Mouse (Mus musculus): Measurements from ENCODE around the gene Fam168b. TPM values are rescaled to one million over a fixed set of nuclear protein-coding genes. Genes with fewer than 3 reads are reported as not detected.

Fam168b gene
- polyA plus RNA-seq, 1 experiment from 2014 or later, result 114 TPM

GRCm38 (mm10) chr1:34811035-34811434 lies 31.8 kb downstream of the Fam168b start:
- ATAC-seq (ENCODE audit: low FRiP score) (no peak), DNase-seq (ENCODE audit: low spot score, missing footprints) (no peak)
- WGBS, result 86% methylated on average over 6 of the region's 6 CpGs
- H3K4me1 ChIP-seq (ENCODE audit: control insufficient read depth, insufficient read depth, low read length), result no peaks in the 10 kb centered on the region; the same call in 1 of the 2 replicates
- no peaks in the 10 kb centered on the region for H3K27me3 ChIP-seq (ENCODE audit: control insufficient read depth, insufficient read depth, low read length)
- H3K9me3 ChIP-seq (ENCODE audit: control insufficient read depth, low read length), result no peaks in the 10 kb centered on the region
- H3K4me3 ChIP-seq (ENCODE audit: low read depth, low read length), result no peak overlapping the region
- no peak overlapping the region for H3K27ac ChIP-seq (ENCODE audit: low read depth, low read length)
- H3K9ac ChIP-seq (ENCODE audit: low read length), result no peak overlapping the region
- H3K4me2 ChIP-seq, result no peak overlapping the region
- H3K36me3 ChIP-seq (ENCODE audit: control insufficient read depth, insufficient read depth, low read length), result peaks cover 17% of the 10 kb centered on the region

- DNase-seq (ENCODE audit: low spot score, missing footprints) (no peak), ATAC-seq (ENCODE audit: low FRiP score) (no peak)
Measured at GRCm38 (mm10) chr1:34810293-34810692, 32.6 kb downstream of the Fam168b start.

DNA sequence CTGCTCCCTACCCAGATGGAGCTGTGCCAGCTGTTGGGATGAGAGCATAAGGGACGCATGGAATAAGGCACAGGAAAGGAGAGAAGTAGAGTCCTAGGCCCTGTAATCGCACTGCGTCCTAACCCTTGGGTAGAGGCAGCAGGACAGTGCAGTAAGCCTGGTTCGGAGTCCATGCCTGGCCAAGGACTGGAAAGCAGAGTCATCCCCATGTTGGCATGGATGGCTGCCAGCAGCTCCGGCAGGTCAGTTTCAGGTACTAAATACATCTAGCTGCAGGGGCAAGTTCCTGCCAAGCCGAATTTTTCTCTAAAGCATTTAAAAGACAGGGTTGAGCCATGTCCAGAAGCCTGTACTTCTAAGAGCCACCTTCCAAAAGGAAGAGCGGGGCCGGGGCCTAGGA lies 34.4 kb downstream of the Fam168b start:
- ATAC-seq (ENCODE audit: low FRiP score), result no peak
- H3K4me3 ChIP-seq (ENCODE audit: low read depth, low read length), result no peak overlapping the region
- DNase-seq (ENCODE audit: low spot score, missing footprints), result no peak
- WGBS, result 96% methylated on average over 8 of the region's 8 CpGs
- H3K27ac ChIP-seq (ENCODE audit: low read depth, low read length), result no peak overlapping the region
- no peak overlapping the region for H3K4me2 ChIP-seq
- no peaks in the 10 kb centered on the region for H3K9me3 ChIP-seq (ENCODE audit: control insufficient read depth, low read length)
- H3K36me3 ChIP-seq (ENCODE audit: control insufficient read depth, insufficient read depth, low read length), result peaks cover 15% of the 10 kb centered on the region
- H3K9ac ChIP-seq (ENCODE audit: low read length), result no peak overlapping the region
- H3K4me1 ChIP-seq (ENCODE audit: control insufficient read depth, insufficient read depth, low read length), result no peaks in the 10 kb centered on the region; the same call in 1 of the 2 replicates
- no peaks in the 10 kb centered on the region for H3K27me3 ChIP-seq (ENCODE audit: control insufficient read depth, insufficient read depth, low read length)

More at GRCm38 (mm10) chr1:34810293-34810692, 32.6 kb downstream of the Fam168b start:
- Histone ChIP-seq H3K9ac (ENCODE audit: low read length) (no peak overlapping the region), H3K27me3 (ENCODE audit: control insufficient read depth, insufficient read depth, low read length) (no peaks in the 10 kb centered on the region), H3K4me1 (ENCODE audit: control insufficient read depth, insufficient read depth, low read length) (no peaks in the 10 kb centered on the region; the same call in 1 of the 2 replicates), H3K9me3 (ENCODE audit: control insufficient read depth, low read length) (no peaks in the 10 kb centered on the region), H3K4me3 (ENCODE audit: low read depth, low read length) (no peak overlapping the region), H3K36me3 (ENCODE audit: control insufficient read depth, insufficient read depth, low read length) (peaks cover 17% of the 10 kb centered on the region), H3K27ac (ENCODE audit: low read depth, low read length) (no peak overlapping the region), H3K4me2 (no peak overlapping the region)
- 97% methylated on average over 11 of the region's 11 CpGs for WGBS

- Histone ChIP-seq H3K4me1 (ENCODE audit: control insufficient read depth, insufficient read depth, low read length) (peaks cover 9% of the 10 kb centered on the region), H3K4me2 (no peak overlapping the region), H3K36me3 (ENCODE audit: control insufficient read depth, insufficient read depth, low read length) (peaks cover 4% of the 10 kb centered on the region), H3K27me3 (ENCODE audit: control insufficient read depth, insufficient read depth, low read length) (no peaks in the 10 kb centered on the region), H3K9ac (ENCODE audit: low read length) (no peak overlapping the region), H3K27ac (ENCODE audit: low read depth, low read length) (no peak overlapping the region), H3K9me3 (ENCODE audit: control insufficient read depth, low read length) (no peaks in the 10 kb centered on the region), H3K4me3 (ENCODE audit: low read depth, low read length) (no peak overlapping the region)
- DNase-seq (ENCODE audit: low spot score, missing footprints), result no peak
- ATAC-seq (ENCODE audit: low FRiP score), result no peak
- WGBS, result 23% methylated on average over 35 of the region's 35 CpGs
Measured at GRCm38 (mm10) chr1:34805931-34806520, 36.8 kb downstream of the Fam168b start.

DNA sequence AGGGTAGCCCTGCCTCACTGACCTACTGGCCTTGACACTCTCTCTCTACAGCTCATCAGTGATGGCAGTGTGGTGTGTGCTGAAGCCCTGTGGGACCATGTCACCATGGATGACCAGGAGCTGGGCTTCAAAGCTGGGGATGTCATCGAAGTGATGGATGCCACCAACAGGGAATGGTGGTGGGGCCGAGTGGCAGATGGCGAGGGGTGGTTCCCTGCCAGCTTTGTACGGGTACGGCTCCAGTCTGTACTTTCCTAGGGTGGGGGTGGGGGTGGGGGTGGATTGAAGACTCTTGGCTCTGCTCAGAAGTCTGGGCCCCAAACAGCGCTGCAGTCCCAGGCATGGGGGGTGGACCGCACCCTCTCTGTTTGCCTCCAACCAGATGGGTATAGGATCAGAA lies 38.0 kb downstream of the Fam168b start:
- Histone ChIP-seq H3K9ac (ENCODE audit: low read length) (no peak overlapping the region), H3K9me3 (ENCODE audit: control insufficient read depth, low read length) (no peaks in the 10 kb centered on the region), H3K4me3 (ENCODE audit: low read depth, low read length) (no peak overlapping the region), H3K27ac (ENCODE audit: low read depth, low read length) (no peak overlapping the region), H3K27me3 (ENCODE audit: control insufficient read depth, insufficient read depth, low read length) (no peaks in the 10 kb centered on the region), H3K4me2 (no peak overlapping the region), H3K4me1 (ENCODE audit: control insufficient read depth, insufficient read depth, low read length) (peaks cover 9% of the 10 kb centered on the region), H3K36me3 (ENCODE audit: control insufficient read depth, insufficient read depth, low read length) (no peaks in the 10 kb centered on the region)
- WGBS, result 94% methylated on average over 7 of the region's 7 CpGs
- no peak for DNase-seq (ENCODE audit: low spot score, missing footprints)
- ATAC-seq (ENCODE audit: low FRiP score), result no peak

DNA sequence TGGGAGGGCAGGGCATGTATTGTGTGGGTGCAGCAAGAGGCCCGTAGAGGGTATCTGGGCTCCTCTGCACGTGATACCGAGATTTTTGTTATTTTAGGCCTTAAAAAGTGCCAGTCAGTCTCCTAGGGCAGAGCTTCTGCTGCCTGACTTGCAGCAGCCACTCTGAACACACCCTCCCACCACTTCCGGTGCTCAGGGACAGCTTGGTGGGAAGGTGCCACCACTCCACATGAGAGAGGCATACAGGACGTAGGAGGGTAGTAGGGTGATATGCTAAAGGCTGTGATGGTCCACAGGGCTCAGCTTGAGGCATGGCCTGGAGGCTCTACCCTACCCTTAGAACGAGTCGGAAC lies 40.6 kb downstream of the Fam168b start:
- Histone ChIP-seq H3K27ac (ENCODE audit: low read depth, low read length) (no peak overlapping the region), H3K4me3 (ENCODE audit: low read depth, low read length) (peak overlapping the region; percentile 63), H3K4me2 (peak overlapping the region; percentile 93), H3K9ac (ENCODE audit: low read length) (peak overlapping the region; percentile 68), H3K4me1 (ENCODE audit: control insufficient read depth, insufficient read depth, low read length) (peaks cover 9% of the 10 kb centered on the region), H3K36me3 (ENCODE audit: control insufficient read depth, insufficient read depth, low read length) (no peaks in the 10 kb centered on the region), H3K27me3 (ENCODE audit: control insufficient read depth, insufficient read depth, low read length) (no peaks in the 10 kb centered on the region), H3K9me3 (ENCODE audit: control insufficient read depth, low read length) (no peaks in the 10 kb centered on the region)
- ATAC-seq (ENCODE audit: low FRiP score) (peak; percentile 31; the same call in 1 of the 2 replicates), DNase-seq (ENCODE audit: low spot score, missing footprints) (no peak)
- 36% methylated on average over 7 of the region's 7 CpGs for WGBS

- Histone ChIP-seq H3K4me3 (ENCODE audit: low read depth, low read length) (peak overlapping the region; percentile 63), H3K36me3 (ENCODE audit: control insufficient read depth, insufficient read depth, low read length) (no peaks in the 10 kb centered on the region), H3K27me3 (ENCODE audit: control insufficient read depth, insufficient read depth, low read length) (no peaks in the 10 kb centered on the region), H3K4me1 (ENCODE audit: control insufficient read depth, insufficient read depth, low read length) (peaks cover 9% of the 10 kb centered on the region), H3K9me3 (ENCODE audit: control insufficient read depth, low read length) (no peaks in the 10 kb centered on the region), H3K27ac (ENCODE audit: low read depth, low read length) (peak overlapping the region; percentile 54; the same call in 1 of the 2 replicates), H3K9ac (ENCODE audit: low read length) (peak overlapping the region; percentile 68), H3K4me2 (peak overlapping the region; percentile 93)
- ATAC-seq (ENCODE audit: low FRiP score) (peak; percentile 89), DNase-seq (ENCODE audit: low spot score, missing footprints) (peak; percentile 94)
- under 1% methylated on average over 43 of the region's 47 CpGs for WGBS
Measured at GRCm38 (mm10) chr1:34801616-34802289, 41.1 kb downstream of the Fam168b start.

- Histone ChIP-seq H3K4me2 (no peak overlapping the region), H3K4me1 (ENCODE audit: control insufficient read depth, insufficient read depth, low read length) (peaks cover 9% of the 10 kb centered on the region), H3K9me3 (ENCODE audit: control insufficient read depth, low read length) (no peaks in the 10 kb centered on the region), H3K27ac (ENCODE audit: low read depth, low read length) (no peak overlapping the region), H3K9ac (ENCODE audit: low read length) (no peak overlapping the region), H3K27me3 (ENCODE audit: control insufficient read depth, insufficient read depth, low read length) (no peaks in the 10 kb centered on the region), H3K36me3 (ENCODE audit: control insufficient read depth, insufficient read depth, low read length) (no peaks in the 10 kb centered on the region), H3K4me3 (ENCODE audit: low read depth, low read length) (no peak overlapping the region)
- ATAC-seq (ENCODE audit: low FRiP score) (no peak), DNase-seq (ENCODE audit: low spot score, missing footprints) (no peak)
- WGBS, result 73% methylated on average over 2 of the region's 2 CpGs
Measured at GRCm38 (mm10) chr1:34799140-34799539, 43.7 kb downstream of the Fam168b start.
